Mouse (Mus musculus) frontal cortex, postnatal 36 days (tissue): ENCODE measurements around the gene Gsta4.
"Not testable (repeated sequence)": the region's sequence is repeated elsewhere in the genome, so short reads cannot be mapped to it uniquely, and the experiment has no call there.

Experiments
- DNase-seq, 2 experiments: peaks; one replicate each; pipeline ENCODE4 v3.0.0; 2022; ENCODE audit warnings: low spot score in 2 of 2

The Gsta4 gene

DNA sequence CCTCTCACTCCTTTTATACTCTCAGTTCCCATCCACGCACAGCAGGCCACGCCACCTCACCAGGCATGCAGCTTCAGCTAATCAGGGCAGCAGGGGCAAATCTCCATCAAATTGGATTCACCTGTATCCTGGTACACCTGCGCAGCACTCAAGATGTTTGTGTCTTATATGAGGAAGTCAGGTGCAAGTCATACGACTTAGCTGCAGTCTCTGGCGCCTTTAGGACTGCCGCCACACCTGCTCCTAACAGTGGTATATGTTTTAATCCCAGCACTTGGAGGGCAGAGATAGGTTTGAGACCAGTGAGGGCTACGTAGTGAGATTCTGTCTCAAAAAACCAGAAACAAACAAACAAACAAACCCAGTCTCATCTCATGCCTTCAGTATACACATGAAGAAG is at the start of gene Gsta4:
TSS of gene Gsta4 (plus strand) at position 301 of the 400 bp plus-strand sequence.
- not testable (repeated sequence) for DNase-seq

DNA sequence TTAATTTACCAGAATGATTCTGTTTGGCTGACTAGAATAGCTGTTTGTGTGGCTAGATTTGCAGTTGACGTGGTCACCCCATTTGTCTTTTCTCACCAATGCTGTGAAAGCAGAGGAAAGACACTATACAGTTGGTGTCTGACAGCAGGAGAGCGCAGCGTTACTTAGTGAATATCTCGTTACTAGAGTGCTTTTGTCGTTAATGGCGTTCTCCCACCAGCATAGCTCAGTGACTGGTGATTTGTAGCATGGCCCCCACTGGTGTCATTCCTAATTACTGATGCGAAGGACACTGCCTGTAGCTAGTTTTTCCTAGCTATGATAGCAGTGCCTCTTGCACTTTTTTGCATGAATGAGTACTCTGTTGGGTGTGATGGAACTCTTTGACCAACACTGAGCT is 46.9 kb upstream of the Gsta4 start:
- DNase-seq = no peak

- DNase-seq = no peak
Measured at GRCm38 (mm10) chr9:78138044-78138676, 44.4 kb upstream of the Gsta4 start.

DNA sequence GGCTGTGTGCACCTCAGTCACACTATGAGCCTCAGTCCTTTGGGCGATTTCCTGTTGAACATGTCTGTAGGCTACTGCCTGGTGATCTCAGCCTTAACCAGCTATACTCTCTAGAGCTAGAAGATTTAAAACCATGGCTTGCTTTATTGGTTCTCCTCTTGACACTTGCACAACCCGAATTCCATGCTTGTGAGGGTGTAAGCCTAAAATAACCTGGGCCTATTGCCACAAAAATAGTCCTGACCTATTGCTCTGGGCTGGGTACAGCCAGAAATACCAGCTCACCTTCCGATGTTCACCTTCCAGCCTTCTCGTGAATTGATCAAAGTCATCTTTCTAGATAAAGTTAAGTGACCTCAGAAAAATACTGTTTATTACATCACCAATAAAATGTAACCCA is 43.1 kb upstream of the Gsta4 start:
- DNase-seq = no peak

GRCm38 (mm10) chr9:78146099-78146498 is 36.5 kb upstream of the Gsta4 start:
- DNase-seq = peak; percentile 40 to 45

DNA sequence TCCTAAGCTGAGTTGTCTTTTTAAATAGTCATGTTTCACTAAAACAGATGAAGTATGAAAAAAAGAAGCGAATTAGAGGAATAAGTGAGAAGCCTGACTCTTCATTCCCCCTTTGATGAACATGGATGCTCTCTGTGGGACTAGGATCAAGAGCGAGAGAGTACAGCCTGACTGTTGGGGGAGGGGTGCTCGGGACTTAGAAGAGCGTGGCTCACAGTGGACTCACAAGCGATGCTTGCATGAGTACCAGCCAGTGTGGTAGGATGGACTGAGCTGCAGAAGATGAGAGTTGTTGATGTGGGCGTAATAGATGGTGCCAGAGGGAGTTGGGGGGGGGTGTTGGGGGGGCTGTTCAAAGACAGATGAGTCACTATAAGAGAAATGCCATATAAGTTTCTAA is 35.9 kb upstream of the Gsta4 start:
- peak in 1 of 2 experiments; percentile 16 for DNase-seq

DNA sequence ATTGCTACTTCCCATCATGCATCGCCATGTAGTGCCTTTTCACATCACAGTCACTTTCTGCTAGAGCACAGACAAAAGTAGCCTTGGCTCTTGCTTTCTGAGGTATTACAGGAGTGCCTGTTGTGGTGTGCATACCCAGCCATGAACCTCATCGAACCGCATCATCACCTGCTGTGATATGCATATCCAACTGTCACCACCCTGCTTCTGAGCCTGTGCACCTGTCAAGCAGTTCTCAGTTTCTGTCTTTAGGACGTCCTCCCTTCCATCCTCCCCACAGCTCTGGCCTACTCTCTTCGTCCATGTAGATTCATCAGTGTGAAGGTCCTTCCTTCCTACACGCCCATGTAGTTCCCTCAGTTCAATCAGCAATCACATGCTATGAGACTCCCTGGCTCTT is 34.4 kb upstream of the Gsta4 start:
- DNase-seq = no peak

DNA sequence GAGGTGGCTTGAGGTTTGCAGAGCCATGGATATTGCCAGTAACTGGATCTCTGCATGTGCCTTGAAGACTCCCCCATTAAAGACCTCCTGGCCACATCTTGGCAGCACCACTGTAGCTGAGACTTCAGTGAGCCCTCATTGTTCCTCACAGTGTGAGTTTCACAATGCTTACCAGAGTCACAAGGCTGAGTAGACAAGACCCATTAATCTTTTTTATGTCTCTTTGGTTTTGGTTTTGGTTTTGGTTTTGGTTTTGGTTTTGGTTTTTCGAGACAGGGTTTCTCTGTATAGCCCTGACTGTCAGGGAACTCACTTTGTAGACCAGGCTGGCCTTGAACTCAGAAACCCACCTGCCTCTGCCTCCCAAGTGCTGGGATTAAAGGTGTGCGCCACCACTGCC is 32.8 kb upstream of the Gsta4 start:
- DNase-seq = not testable (repeated sequence)

- DNase-seq = no peak
Measured at GRCm38 (mm10) chr9:78154211-78154977, 28.2 kb upstream of the Gsta4 start.

- no peak for DNase-seq
Measured at GRCm38 (mm10) chr9:78157221-78157620, 25.4 kb upstream of the Gsta4 start.

DNA sequence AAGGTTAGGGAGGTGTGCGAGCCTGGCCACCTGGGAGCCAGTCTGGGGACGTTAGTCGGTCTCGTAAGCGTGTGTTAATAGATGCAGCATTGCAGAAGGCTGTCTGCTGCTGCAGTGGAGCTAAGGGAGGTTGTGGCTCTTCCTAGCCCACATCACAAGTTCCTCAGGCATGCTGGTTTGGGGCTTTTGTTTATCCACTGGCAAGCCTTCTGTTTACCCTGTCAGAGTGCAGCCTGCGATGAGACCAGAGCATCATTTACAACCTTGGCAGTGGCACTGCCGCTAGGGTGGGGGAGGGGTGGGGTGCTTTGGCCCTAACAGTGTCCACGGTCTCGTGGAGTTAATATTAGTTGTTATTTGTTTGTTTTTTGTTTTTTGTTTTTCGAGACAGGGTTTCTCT is 19.3 kb upstream of the Gsta4 start:
- DNase-seq = no peak

GRCm38 (mm10) chr9:78164741-78165140 is 17.8 kb upstream of the Gsta4 start:
- no peak for DNase-seq

GRCm38 (mm10) chr9:78165454-78165853 is 17.1 kb upstream of the Gsta4 start:
- DNase-seq = no peak

GRCm38 (mm10) chr9:78166694-78167452 is 15.7 kb upstream of the Gsta4 start:
- no peak for DNase-seq

DNA sequence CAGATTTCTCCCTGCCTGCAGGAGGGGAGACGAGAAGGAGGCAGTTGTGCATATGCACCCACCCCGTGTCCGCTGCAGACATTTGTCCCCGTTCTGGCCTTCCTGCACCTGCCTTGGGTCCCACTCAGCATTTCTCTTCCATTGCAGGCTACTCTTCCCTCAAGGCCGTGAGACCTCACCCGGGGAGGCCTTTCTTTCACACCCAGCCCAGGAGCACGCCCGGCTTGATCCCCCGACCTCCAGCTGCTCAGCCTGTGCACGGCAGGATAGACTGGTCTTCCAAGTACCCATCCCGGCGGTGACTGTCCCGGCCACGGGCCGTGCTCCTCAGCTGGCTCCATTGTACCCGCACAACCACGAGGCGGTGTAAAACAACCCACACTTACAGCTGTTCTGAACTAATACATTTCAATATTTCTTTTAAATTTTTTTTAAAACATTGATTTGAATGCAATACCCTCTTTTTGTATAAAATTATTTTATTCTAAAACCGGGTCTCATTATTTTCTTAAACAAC is 15.1 kb upstream of the Gsta4 start:
- no peak for DNase-seq

- DNase-seq = no peak
Measured at GRCm38 (mm10) chr9:78168864-78169263, 13.7 kb upstream of the Gsta4 start.

DNA sequence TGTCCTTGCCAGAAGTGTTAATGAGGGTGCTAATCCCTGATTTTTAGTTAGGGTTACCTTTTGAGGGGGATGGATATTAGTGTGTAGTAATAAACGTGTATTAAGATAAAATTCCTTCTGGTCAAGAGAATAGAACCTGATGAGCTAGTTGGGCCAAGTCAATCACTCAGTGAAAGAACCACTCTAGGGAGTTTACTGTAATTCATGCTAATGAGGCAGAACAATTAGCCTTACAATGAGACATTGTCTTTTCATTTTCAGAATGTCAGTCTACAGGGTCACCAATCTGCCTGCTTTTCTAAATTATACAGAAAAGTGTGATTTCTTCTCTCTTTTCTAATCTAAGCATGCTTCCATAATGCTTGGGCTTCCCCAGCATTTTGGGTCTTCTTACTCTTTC is 8.6 kb upstream of the Gsta4 start:
- no peak for DNase-seq

DNA sequence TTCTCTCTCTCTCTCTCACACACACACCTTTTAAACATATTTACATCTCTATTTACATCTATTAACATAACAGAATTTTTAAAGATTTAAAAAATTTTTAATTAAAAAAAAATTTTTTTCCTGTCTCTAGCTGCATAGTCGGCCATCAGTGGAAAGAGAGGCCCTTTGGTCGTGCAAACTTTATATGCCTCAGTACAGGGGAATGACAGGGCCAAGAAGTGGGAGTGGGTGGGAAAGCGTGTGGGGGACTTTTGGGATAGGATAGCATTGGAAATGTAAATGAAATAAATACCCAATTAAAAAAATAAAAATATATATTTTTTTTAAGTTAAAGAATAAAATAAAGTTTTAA is 7.7 kb upstream of the Gsta4 start:
- DNase-seq = not testable (repeated sequence)

DNA sequence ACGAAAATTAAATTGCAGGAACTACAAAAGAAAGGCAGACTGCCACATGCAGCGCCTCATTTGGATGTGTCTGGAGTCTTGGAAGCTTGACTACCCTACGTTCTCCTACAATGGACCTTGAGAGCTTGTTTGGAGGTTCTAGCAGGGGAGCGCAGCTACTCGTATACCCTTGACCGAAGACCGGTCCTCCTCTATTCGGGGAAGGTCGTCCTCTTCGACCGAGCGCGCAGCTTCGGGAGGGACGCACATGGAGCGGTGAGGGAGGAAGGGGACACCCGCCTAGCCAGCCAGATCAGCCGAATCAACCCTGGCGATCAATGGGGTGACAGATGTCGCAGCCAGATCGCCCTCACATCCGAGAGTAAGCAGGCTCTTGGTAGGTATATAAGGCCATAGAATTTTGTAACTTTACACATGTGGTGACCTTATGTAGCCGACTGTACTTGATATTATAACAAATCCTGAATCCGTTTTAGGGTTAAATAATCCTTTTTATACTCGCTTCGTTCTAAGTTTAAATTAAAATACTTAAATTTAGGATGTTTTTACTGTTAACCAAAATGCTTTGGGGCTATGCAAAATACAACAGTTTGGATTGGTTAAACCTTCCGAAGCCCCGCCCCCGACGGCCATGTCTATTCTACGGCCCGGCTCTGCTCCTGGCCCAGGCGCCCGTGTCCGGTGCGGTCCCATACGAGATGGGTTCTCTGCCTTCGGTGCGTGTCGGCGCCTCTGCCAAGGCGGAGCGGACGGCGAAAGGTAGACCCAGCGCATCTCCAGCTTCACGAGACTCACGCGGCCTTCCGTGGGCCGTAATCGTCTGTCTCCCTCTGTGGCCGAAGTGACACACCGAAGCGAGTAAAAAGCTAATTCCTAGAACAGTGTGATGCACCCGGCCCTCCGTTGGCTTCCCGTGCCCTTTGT is 7.0 kb upstream of the Gsta4 start:
- peak; percentile 90 to 94 for DNase-seq

GRCm38 (mm10) chr9:78176201-78176727 is 6.3 kb upstream of the Gsta4 start:
- DNase-seq = peak; percentile 53 to 63

DNA sequence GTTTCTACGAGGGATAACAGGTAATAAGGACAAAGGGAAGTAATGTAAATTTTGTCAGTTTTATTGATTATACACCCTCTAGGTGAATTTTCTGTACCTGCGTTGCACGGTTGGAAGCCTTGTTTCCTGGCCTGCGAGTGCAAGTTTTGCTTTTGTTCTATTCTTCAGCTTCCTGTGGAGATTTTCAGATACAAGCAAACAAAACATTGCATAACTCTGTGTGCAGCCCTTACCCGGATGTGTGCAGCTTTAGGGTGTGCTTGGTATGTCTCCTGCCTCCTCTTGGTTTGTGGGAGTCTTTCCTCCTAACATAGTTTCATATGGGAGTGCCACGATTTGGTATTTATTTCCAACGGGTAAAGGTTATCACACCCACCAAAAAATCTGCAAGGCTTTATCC is 5.7 kb upstream of the Gsta4 start:
- peak in 1 of 2 experiments; percentile 46 for DNase-seq
